Mouse (Mus musculus): ENCODE data around the gene Nrp1.

- TF ChIP-seq ZC3H11A (IDR thresholded peaks at IDR 0.05; ENCODE audit: borderline replicate concordance, low read depth, low read length): no peak
- TF ChIP-seq ZNF384 (IDR thresholded peaks at IDR 0.05; ENCODE audit: low read depth, low read length): no peak
- no peak for TF ChIP-seq HCFC1 (IDR thresholded peaks at IDR 0.05; ENCODE audit: borderline replicate concordance, insufficient read depth, low read length)
- TF ChIP-seq MAFK (IDR thresholded peaks at IDR 0.05; ENCODE audit: insufficient read depth, low read depth, low read length): no peak
- no peak for TF ChIP-seq CHD2 (IDR thresholded peaks at IDR 0.05; ENCODE audit: low read depth, low read length)
These were observed 39.0 kb downstream of the Nrp1 start for GRCm38 (mm10) chr8:128397441-128397840.
